Mouse (Mus musculus) kidney, postnatal 25 days (tissue): ENCODE measurements around the gene Ankrd33.

Experiments used
- DNase-seq, 2 experiments: peaks; one replicate each; pipeline ENCODE4 v3.0.0; 2021; ENCODE audit warnings: mixed read lengths in 2 of 2

Ankrd33 gene

DNA sequence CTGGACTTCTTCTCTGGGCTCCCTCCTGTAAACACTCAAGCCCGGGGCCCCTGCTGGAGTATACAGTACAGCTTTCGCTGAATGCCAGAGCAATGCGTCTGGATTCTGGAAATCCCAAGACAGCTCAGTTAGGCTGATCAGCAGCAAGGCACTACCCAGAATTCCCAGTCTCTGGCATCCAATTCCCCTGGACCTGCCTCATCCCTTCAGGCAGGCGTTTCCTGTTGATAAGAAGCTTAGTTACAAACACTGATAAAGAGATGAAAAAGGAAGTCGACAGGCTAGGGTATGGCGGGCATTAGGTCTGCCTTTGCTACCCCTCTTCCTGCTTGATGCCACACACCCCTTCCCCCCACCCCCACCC, 32.3 kb downstream of the Ankrd33 start:
- peak in 1 of 2 experiments; percentile 57 for DNase-seq

DNA sequence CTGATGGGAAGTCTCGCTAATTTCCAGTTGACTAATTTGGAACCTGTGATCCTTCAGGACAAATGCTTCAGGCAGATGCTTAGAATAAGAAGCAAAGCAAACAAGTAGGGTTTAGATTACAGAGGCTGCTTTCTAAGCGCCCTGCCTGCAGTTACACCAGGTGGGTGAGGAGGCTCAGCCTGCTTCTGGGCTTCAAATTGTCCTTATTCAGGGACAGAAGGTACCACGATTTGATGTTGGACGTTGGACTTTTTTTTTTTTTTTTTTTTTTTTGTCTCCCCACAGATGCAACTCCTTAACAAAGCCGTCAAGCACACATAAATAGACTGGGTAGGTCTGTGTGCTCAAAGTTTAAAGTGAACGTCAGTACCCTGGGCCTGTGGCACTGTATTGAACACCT, 33.0 kb downstream of the Ankrd33 start:
- no peak for DNase-seq

DNA sequence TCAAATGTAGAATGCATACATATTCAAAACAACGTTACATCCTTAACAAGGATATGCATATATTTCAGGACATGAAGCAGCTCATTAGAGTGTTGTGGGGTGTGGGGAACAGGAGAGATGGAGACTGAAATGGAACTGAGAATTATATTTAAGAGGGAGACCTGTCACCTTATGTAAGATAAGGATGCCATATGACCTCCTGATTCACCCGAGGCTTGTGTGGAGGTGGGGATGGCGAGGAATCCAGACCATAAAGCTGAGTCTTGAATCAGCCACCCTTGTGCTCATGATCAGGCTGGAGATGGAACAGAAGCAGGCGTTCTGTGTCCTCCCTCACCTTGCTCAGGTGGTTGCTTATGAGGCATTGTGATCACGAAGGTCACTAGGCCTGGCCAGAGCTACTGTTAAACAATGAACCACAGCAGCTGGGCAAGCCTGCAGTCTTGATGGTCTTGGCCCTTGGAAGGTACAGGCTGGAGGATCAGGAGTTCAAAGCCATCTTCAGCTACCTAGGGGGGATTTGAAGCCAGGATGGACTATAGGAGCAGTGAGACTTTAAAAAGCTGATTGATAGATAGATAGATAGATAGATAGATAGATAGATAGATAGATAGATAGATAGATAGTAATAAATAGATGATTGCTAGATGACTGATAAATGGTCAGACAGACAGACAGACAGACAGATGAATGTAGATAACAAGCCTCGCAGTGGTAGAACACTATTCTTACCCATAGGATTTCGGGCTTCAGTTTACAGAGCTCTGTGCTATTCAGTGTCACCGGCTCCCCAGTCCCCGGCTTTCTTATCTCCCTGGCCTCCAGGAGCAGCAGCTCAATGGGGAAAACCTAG, 36.1 kb downstream of the Ankrd33 start:
- peak in 1 of 2 experiments; percentile 27 for DNase-seq

DNA sequence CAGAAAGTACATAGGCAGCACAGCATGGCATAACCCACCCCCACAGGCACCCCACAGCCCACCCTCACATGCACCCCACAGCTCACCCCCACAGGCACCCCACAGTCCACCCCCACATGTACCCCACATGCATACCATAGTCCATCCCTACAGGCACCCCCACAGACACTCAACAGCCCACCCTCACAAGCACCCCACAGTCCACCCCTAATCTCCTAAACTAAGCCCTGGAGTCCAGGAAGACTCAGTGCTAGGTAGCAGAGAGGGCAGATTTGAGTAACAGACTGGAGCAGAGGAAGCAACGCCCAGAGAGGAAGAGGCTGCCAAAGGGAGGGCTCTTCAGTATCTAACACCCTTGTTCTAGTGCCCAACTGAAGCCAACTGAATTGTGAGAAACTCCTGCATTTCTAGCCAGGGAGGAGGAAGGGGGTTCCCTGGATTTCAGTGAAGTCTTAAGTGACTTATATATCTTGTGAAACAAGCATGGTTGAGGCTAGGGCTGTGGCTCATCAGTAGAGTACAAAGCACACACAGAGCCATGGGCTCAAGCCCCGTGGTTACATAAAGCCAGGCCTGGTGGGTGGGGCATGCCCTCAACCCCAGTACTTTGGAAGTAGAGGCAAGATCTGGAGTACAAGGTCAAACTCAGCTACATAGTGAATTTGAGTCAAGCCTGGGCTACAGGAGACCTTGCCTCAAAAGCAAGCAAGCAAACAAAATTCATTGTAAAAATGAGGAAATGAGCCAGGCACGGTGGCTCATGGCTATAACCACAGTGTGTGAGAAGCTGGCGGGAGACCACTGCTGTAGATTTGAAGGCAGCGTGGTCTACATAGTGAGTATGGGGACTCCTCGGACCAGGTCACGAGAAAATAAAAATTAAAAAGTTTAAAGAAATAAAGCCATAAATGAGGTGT, 39.4 kb downstream of the Ankrd33 start:
- peak in 1 of 2 experiments; percentile 26 for DNase-seq

DNA sequence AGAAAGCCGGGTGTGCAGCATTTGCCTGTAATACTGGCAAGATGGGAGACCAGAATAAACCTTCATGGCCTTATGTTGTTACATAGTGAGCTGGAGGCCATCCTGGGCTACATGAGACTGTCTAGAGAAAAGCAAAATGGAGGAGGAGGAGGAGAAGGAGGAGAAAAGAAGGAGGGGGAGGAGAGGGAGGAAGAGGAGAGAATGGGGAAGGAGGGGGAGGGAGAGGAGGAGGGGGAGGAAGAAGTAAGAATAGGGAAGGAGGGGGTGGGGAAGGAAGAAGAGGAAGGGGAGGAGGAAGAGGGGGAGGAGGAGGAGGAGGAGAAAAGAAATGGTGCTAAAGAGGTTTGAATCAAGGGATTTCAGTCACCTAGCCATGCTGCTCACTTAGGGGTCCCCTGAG, 44.6 kb downstream of the Ankrd33 start:
- DNase-seq, result no peak

DNA sequence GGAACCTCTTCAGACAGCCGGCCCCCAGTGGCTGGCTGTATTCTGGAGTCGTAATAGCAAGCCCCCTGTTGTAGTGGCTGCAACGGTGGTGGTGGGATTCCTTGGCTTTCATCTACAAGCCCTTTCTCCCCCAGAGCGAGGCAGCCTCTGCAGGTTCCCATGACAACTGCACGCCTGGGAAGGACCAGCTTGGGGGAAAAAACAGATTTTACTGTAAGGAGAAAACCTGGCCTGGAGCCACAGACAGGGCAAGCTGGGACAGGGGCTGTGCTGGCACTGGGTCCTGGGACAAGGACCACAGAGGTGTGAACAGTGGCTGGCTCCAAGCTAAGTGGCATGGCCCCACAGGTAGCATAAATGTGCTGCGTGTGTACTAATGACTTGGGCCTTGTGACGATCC, 45.0 kb downstream of the Ankrd33 start:
- peak in 1 of 2 experiments; percentile 30 for DNase-seq

GRCm38 (mm10) chr15:101161534-101161933, 46.0 kb downstream of the Ankrd33 start:
- peak in 1 of 2 experiments; percentile 32 for DNase-seq

GRCm38 (mm10) chr15:101163056-101163458, 47.5 kb downstream of the Ankrd33 start:
- DNase-seq, result peak in 1 of 2 experiments; percentile 45

DNA sequence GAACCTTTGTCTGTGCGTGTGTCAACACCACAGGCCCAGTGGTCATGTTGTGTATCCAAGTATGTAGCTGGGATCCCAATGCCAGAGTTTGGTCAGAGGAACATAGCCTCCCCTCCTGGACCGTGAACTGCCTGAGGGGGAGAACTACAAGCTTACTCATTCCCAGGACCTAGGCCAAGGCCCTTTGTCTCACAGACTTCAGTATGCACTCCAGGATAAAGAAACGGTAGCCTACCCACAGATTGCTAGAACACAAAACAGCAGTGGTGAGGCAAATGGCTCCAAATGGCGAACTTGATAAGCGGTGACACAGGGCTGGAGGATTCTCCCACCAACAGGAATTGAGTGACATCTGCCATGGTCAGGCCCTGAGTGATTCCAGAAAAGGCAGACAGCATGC, 48.3 kb downstream of the Ankrd33 start:
- peak in 1 of 2 experiments; percentile 57 for DNase-seq

DNA sequence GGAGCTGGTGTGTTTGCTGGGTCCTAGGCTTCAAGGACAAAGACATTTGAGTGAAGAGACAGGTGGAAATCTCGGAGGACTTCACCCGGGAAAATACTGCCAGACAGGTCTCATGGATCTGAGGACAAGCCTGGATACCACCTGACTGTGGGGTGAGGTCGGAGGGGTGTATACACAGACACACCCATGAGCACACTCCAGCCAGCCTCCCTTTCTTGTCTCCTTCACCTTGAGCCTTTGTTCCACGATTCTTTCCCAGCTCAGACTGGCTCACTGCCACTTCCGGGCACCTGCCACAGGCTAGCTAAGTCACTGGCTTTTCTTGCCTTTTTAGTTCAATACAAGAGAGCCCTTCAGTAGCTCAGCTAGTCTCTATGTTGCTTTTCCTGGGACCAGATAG, 48.7 kb downstream of the Ankrd33 start:
- DNase-seq, result peak; percentile 67 to 74

GRCm38 (mm10) chr15:101165658-101166437, 50.3 kb downstream of the Ankrd33 start:
- peak; percentile 76 to 89 for DNase-seq

GRCm38 (mm10) chr15:101167553-101167952, 52.0 kb downstream of the Ankrd33 start:
- DNase-seq, result peak in 1 of 2 experiments; percentile 54
